Mouse (Mus musculus) lung, adult 10 weeks (tissue): ENCODE results near the gene 4930402K13Rik. TPM values are rescaled to one million over a fixed set of nuclear protein-coding genes. Genes with fewer than 3 reads are reported as not detected.

Experiments used
- polyA plus RNA-seq: library from polyadenylated mRNA; stranded (reverse); fragments of 350-450 nt; fragmentation: Illumina TruSeq; extraction: RNeasy Lipid Tissue Mini Kit (QIAGEN cat#74804); gene quantifications from one replicate; pipeline ENCODE4 v1.2.3, GENCODE M21; 2014; ENCODE audit warnings: low read depth, low replicate concordance; ENCODE audit not compliant: insufficient read depth

4930402K13Rik gene
- not detected for polyA plus RNA-seq

GRCm38 (mm10) chrX:9104262-9104661 lies at the start of gene 4930402K13Rik:
4930402K13Rik (plus strand) TSS chrX:9104562.

GRCm38 (mm10) chrX:9062715-9063114 lies 41.6 kb upstream of the 4930402K13Rik start, which contains the start of gene Fthl17f:
Fthl17f (plus strand) TSS chrX:9063015.

Other genes with a start within 250 kb of the 4930402K13Rik start
- not detected for gene Gm5751, start 230.3 kb upstream of the 4930402K13Rik start, polyA plus RNA-seq
- 1.3 TPM for gene B630019K06Rik, start 212.2 kb upstream of the 4930402K13Rik start, polyA plus RNA-seq
- gene Fthl17b, start 141.6 kb upstream of the 4930402K13Rik start, polyA plus RNA-seq = not detected
- gene Fthl17c, start 128.0 kb upstream of the 4930402K13Rik start, polyA plus RNA-seq = not detected
- gene Fthl17d, start 117.8 kb upstream of the 4930402K13Rik start, polyA plus RNA-seq = not detected
- gene Fthl17e, start 71.1 kb upstream of the 4930402K13Rik start, polyA plus RNA-seq = not detected
- gene Fthl17f, start 41.5 kb upstream of the 4930402K13Rik start, polyA plus RNA-seq = not detected
- 0.11 TPM for gene Lancl3, start 95.3 kb downstream of the 4930402K13Rik start, polyA plus RNA-seq
- gene Gm14862, start 152.3 kb downstream of the 4930402K13Rik start, polyA plus RNA-seq = not detected
- 0.71 TPM for gene Xk, start 168.2 kb downstream of the 4930402K13Rik start, polyA plus RNA-seq
- not detected for gene H2al1m, start 179.2 kb downstream of the 4930402K13Rik start, polyA plus RNA-seq
- not detected for gene H2al1k, start 246.1 kb downstream of the 4930402K13Rik start, polyA plus RNA-seq